Mouse (Mus musculus) hindbrain, embryonic 11.5 days (tissue): ENCODE data around the gene Wnt4. TPM values are rescaled to one million over a fixed set of nuclear protein-coding genes. Genes with fewer than 3 reads are reported as not detected.

ENCODE experiments used
- ATAC-seq: fragments of 200-750 bp; cut with Nextera tagmentation; 2 replicates; pipeline ENCODE4 v1.8.0; 2017; ENCODE audit warnings: mild to moderate bottlenecking, moderate TSS enrichment, moderate library complexity; ENCODE audit not compliant: low FRiP score
- DNase-seq: peaks from one replicate; pipeline ENCODE4 v3.0.0-alpha.2; 2015; ENCODE audit warnings: low spot score
- H3K27ac ChIP-seq: fragments of 300-500 bp; sonication (generic); 2 replicates; pipeline ENCODE4 v1.5.1; 2014; ENCODE audit warnings: mild to moderate bottlenecking, low read depth, low read length
- H3K27me3 ChIP-seq: fragments of 300-500 bp; sonication (generic); 2 replicates; pipeline ENCODE4 v1.6.1; 2014; ENCODE audit warnings: mild to moderate bottlenecking, low read length, moderate library complexity, mixed read lengths; ENCODE audit not compliant: control insufficient read depth, insufficient read depth
- H3K36me3 ChIP-seq: fragments of 300-500 bp; sonication (generic); 2 replicates; pipeline ENCODE4 v1.6.1; 2014; ENCODE audit warnings: mild to moderate bottlenecking, low read length, moderate library complexity, mixed read lengths; ENCODE audit not compliant: control insufficient read depth, insufficient read depth
- H3K4me1 ChIP-seq: fragments of 300-500 bp; sonication (generic); replicated peaks from 2 replicates; pipeline ENCODE4 v1.6.1; 2014; ENCODE audit warnings: low read length, mixed read lengths; ENCODE audit not compliant: control insufficient read depth, insufficient read depth
- H3K4me2 ChIP-seq: fragments of 300-500 bp; sonication (generic); replicated peaks from 2 replicates; pipeline ENCODE4 v1.6.1; 2014; ENCODE audit warnings: mild to moderate bottlenecking, low read depth, low read length
- H3K4me3 ChIP-seq: fragments of 300-500 bp; sonication (generic); 2 replicates; pipeline ENCODE4 v1.5.1; 2014; ENCODE audit warnings: low read depth, low read length
- H3K9ac ChIP-seq: fragments of 300-500 bp; sonication (generic); 2 replicates; pipeline ENCODE4 v1.6.1; 2014; ENCODE audit warnings: low read depth, low read length
- H3K9me3 ChIP-seq: fragments of 300-500 bp; sonication (generic); 2 replicates; pipeline ENCODE4 v1.6.1; 2016; ENCODE audit warnings: low read length; ENCODE audit not compliant: control insufficient read depth
- WGBS: fragments of 180-500 bp; shearing (Covaris S2); extraction: QIAGEN DNeasy Blood & Tissue Kit; methylation state at CpG from one replicate; pipeline ENCODE4 v1.1.7; 2014; 5-methylcytosine and 5-hydroxymethylcytosine counted together
- polyA plus RNA-seq: library from polyadenylated mRNA; unstranded; fragments of >200 nt; fragmentation: Nextera tagmentation; extraction: Ambion mirVana; gene quantifications from 2 replicates; pipeline ENCODE4 v1.2.1, GENCODE M21; 2014

Wnt4 gene
- polyA plus RNA-seq, 1 experiment from 2014 or later: 2.2 TPM

DNA sequence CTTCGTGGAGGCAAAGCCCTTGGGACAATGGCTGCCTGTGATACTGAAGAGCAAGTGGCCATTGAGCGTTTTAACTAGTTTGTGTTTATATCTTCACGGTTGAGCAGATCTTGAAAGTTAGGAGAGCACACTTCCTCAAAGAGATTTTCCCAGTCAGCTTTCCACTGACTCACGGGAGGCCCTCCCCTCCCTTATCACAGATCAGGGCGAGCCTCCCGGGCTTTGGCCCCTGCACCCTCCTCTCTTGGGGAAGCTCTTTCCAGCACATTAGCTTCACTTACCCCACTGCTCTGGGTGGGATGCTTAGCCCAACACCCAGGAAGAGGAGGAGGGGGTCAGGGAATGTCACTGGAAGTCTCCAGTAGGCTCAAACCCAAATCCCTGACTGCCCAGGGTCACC is 3.0 kb upstream of the Wnt4 start:
- H3K27me3 ChIP-seq: peaks cover 35% of the 10 kb centered on the region
- no peak for ATAC-seq
- no peak for DNase-seq
- H3K4me1 ChIP-seq: peaks cover 14% of the 10 kb centered on the region
- no peak overlapping the region for H3K9ac ChIP-seq
- no peaks in the 10 kb centered on the region for H3K36me3 ChIP-seq
- H3K9me3 ChIP-seq: no peaks in the 10 kb centered on the region
- H3K4me3 ChIP-seq: no peak overlapping the region
- H3K27ac ChIP-seq: no peak overlapping the region
- H3K4me2 ChIP-seq: no peak overlapping the region
- WGBS: 9% methylated on average over 6 of the region's 6 CpGs

DNA sequence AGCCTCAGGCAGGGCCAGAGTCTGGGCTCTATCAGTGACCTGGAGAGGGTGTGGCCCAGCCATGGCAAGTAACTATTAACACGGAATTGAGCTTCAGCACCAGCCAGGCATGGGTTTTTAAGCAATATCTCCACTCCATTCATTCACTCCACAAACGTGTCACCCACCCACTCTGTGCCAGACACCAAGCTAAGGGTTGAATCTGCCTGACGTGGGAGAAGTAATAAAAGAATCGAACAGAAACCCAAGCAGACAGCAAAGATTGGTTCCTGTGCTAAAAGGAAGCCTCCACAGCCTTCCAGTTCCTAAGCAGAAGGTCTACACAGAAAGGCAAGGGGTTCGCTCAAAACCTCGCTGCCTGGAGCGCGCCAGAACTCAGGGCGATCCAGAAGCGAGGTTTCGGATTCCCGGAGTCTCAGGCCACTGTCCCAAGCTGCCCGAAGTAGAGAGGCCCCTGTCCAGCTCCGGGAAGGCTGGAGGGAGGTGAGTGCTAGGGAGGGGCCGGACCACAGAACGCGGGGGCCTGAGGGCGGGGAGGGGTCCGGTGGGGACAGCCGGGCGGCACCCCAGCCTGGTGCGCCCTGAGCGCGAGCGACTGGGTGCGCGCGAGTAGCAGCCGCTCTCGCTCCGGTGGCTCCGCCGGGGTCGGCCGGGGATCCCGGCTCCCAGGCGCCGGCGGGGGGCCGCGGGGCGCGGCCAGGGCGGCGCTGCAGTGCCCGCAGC is 685 bp upstream of the Wnt4 start:
- no peak for DNase-seq
- H3K4me2 ChIP-seq: peak overlapping the region; percentile 98
- H3K9me3 ChIP-seq: no peaks in the 10 kb centered on the region
- H3K36me3 ChIP-seq: no peaks in the 10 kb centered on the region
- peak overlapping the region; percentile 67 for H3K9ac ChIP-seq
- WGBS: 2% methylated on average over 44 of the region's 46 CpGs
- peak; percentile 30; the same call in 1 of the 2 replicates for ATAC-seq
- H3K27ac ChIP-seq: no peak overlapping the region
- peak overlapping the region; percentile 61 for H3K4me3 ChIP-seq
- peaks cover 45% of the 10 kb centered on the region for H3K27me3 ChIP-seq
- H3K4me1 ChIP-seq: peaks cover 14% of the 10 kb centered on the region

DNA sequence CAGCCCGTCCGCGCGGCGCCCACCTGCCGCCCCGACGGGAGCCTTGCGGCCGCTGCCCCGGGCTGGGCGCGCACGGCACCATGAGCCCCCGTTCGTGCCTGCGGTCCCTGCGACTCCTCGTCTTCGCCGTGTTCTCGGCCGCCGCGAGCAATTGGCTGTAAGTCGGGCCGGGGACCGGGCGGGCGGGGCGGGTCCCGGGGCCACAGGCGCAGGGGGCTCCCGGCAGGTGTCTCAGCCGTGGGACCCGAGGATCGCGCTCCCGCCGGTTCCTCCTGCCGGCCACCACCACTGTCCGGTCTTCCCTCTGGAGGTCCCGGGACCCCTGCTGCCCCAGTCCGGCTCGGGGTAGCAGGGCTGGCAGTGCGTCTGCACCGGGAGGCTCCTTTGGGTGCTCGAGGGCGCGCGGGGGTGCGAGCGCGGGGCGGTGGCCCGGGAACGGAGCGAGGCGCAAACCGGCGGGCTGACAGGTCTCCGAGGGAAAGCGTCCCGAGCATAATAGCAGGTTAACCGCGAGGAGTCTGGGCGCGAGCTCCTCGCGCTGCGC is 383 bp downstream of the Wnt4 start:
- no peaks in the 10 kb centered on the region for H3K9me3 ChIP-seq
- H3K4me1 ChIP-seq: peaks cover 14% of the 10 kb centered on the region
- no peaks in the 10 kb centered on the region for H3K36me3 ChIP-seq
- DNase-seq (no peak), ATAC-seq (no peak)
- peak overlapping the region; percentile 61 for H3K4me3 ChIP-seq
- peak overlapping the region; percentile 98 for H3K4me2 ChIP-seq
- peak overlapping the region; percentile 56 for H3K27ac ChIP-seq
- peak overlapping the region; percentile 67 for H3K9ac ChIP-seq
- 0% methylated on average over 33 of the region's 71 CpGs for WGBS
- H3K27me3 ChIP-seq: peaks cover 52% of the 10 kb centered on the region

DNA sequence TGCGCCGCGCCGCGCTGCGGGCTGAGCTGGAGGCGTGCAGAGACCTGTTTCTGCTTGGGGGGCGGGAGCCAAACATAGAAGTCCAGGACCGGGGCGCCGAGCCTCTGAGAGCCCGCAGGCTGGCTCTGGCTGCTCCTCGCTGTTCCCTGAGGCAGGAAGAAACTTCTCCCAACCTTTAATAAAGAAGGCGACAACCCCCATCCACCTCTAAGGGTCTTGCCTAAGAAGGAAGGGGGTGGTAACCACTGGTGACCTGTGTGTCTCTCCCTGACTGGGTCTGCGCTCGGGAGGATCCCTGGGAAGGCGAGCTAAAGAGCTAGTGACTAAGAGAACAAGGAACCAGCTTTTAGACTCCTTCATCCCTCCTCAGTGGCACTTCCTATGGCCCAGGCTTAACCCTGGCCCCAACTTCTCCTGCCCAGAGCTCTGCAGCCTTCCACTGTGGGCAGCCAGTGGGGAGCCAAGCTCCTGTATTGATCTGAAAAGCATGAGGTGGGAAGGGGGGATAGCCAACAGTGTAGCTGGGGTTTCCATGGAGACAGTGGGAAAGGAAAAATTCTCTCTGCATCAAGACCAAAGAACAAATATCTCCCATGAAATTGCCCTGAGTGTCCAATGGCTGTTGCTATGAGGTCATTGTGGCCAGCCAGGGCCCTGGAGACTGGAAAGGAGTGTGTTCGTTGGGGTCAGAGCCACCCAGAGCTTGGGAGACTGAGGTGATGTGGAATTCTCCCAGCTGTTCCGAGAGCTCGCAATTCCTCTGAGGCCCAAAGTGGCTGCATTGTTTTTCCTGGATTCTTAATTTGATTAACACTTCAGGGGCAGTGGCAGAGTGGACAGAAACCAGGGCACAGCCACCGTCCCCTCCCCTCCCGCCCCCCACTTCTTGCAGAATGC is 1.1 kb downstream of the Wnt4 start:
- H3K4me1 ChIP-seq: peaks cover 14% of the 10 kb centered on the region
- H3K9ac ChIP-seq: peak overlapping the region; percentile 67
- H3K9me3 ChIP-seq: no peaks in the 10 kb centered on the region
- peaks cover 55% of the 10 kb centered on the region for H3K27me3 ChIP-seq
- no peaks in the 10 kb centered on the region for H3K36me3 ChIP-seq
- peak overlapping the region; percentile 61 for H3K4me3 ChIP-seq
- peak overlapping the region; percentile 56 for H3K27ac ChIP-seq
- peak; percentile 58 for ATAC-seq
- 2% methylated on average over 22 of the region's 22 CpGs for WGBS
- DNase-seq: peak; percentile 56
- peak overlapping the region; percentile 98 for H3K4me2 ChIP-seq

GRCm38 (mm10) chr4:137279346-137279745 is 2.1 kb downstream of the Wnt4 start:
- Histone ChIP-seq H3K27ac (no peak overlapping the region), H3K27me3 (peaks cover 56% of the 10 kb centered on the region), H3K9ac (no peak overlapping the region), H3K4me1 (peaks cover 14% of the 10 kb centered on the region), H3K4me2 (no peak overlapping the region), H3K36me3 (no peaks in the 10 kb centered on the region), H3K9me3 (no peaks in the 10 kb centered on the region), H3K4me3 (no peak overlapping the region)
- ATAC-seq (no peak), DNase-seq (no peak)
- WGBS: 10% methylated on average over 5 of the region's 5 CpGs

DNA sequence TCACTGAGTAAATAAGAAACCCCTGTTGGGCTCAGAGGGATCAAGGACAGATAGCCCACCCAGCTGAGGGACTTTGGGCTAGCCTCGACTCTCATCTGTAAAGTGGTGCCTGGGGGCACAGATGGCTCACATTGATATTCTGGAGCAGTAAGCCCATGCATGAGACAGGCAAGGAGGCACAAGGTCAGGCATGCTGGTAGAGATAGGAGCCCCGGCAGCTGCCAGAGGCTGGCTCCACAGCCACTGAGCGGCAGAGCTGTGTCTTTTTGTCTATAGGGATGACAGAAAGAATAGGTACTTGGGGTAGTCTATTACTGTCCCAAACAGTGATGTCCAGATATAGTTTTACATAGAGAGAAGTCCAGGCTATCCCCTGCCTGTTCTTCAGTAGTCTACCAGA is 4.0 kb downstream of the Wnt4 start:
- no peak for ATAC-seq
- peaks cover 46% of the 10 kb centered on the region for H3K27me3 ChIP-seq

DNA sequence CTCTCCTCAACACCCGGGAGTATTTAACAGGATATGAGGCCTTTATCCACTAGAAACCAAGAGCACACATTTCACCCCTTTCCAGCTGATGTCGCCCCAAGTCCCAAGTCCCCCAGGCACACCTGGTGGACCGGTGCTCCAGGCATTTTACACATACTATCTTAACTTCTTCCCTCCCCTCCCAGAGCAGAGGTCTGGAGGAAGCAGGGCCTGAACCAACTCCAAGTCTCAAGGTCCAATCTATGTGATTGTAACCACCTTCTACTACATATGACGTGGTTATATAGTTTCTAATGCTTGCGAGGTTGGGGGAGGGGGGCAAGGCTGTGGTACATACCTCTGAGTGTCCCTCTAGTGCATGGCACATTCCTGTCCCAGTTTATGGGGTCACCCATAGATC is 4.8 kb downstream of the Wnt4 start:
- no peak overlapping the region for H3K4me3 ChIP-seq
- H3K27ac ChIP-seq: no peak overlapping the region
- ATAC-seq (no peak), DNase-seq (no peak)
- H3K36me3 ChIP-seq: no peaks in the 10 kb centered on the region
- H3K4me2 ChIP-seq: no peak overlapping the region
- peaks cover 9% of the 10 kb centered on the region for H3K4me1 ChIP-seq
- H3K9me3 ChIP-seq: no peaks in the 10 kb centered on the region
- 85% methylated on average over 5 of the region's 5 CpGs for WGBS
- peaks cover 37% of the 10 kb centered on the region for H3K27me3 ChIP-seq
- H3K9ac ChIP-seq: no peak overlapping the region

More for the DNA sequence above, 4.0 kb downstream of the Wnt4 start:
- H3K4me3 ChIP-seq: no peak overlapping the region
- no peaks in the 10 kb centered on the region for H3K36me3 ChIP-seq
- H3K9me3 ChIP-seq: no peaks in the 10 kb centered on the region
- H3K4me2 ChIP-seq: no peak overlapping the region
- H3K27ac ChIP-seq: no peak overlapping the region
- no peak for DNase-seq
- no peak overlapping the region for H3K9ac ChIP-seq
- peaks cover 14% of the 10 kb centered on the region for H3K4me1 ChIP-seq
- WGBS: 89% methylated on average over 3 of the region's 3 CpGs

DNA sequence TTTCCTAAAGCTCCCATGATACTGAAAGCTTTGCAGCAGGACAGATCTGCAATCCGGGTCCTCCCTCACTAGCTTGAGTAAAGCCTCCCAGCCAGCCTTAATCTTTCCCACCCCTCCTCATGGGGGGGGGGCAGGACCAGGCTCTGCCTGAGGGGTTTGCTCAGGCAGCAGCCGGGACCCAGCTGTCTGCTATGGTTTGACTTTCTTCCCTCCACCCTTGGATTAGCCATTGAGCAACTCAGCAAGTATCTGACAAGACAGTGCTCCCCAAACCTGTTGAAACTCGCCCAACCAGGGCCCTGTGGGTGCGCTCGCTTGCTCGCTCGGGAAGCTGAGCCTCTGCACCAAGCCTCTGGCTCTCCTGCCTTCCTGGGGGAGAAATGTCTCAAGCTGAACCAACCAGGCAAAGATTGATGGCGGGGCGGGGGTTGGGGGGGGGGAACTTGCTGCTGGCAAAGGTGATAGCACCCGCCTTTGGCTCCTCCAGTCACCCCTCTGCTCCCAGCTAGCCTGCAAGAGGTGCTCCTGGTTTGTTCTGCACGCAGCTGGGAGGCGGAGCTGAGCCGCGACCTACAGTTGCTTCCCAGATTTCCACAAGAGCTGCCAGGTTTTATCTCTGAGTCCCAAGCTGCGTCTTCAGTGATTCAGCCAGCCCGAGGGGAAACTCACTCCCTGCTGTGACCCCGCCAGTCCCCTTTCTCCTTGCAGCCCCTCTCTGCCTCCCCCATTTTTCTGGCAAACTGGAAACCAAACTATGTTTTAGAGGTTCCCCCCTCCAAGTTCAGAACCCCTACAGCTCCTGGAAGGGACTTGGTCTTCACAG is 5.5 kb downstream of the Wnt4 start:
- no peak overlapping the region for H3K4me3 ChIP-seq
- no peak overlapping the region for H3K9ac ChIP-seq
- peaks cover 32% of the 10 kb centered on the region for H3K27me3 ChIP-seq
- H3K4me1 ChIP-seq: peaks cover 8% of the 10 kb centered on the region
- no peak for DNase-seq
- no peak for ATAC-seq
- no peaks in the 10 kb centered on the region for H3K9me3 ChIP-seq
- H3K27ac ChIP-seq: no peak overlapping the region
- H3K36me3 ChIP-seq: no peaks in the 10 kb centered on the region
- 6% methylated on average over 17 of the region's 17 CpGs for WGBS
- no peak overlapping the region for H3K4me2 ChIP-seq
